Mouse (Mus musculus) layer of hippocampus, adult 2 months (tissue): ENCODE results near the gene Nwd2. TPM values are rescaled to one million over a fixed set of nuclear protein-coding genes. Genes with fewer than 3 reads are reported as not detected.

Experiments
- DNase-seq, 2 experiments: peaks; one replicate each; pipeline ENCODE4 v3.0.0; 2022; ENCODE audit warnings: low spot score in 2 of 2
- H3K27ac ChIP-seq: fragments of 200-600 bp; 2 replicates; pipeline ENCODE4 v1.8.1; 2022
- H3K4me3 ChIP-seq: fragments of 200-600 bp; 2 replicates; pipeline ENCODE4 v1.8.1; 2022; ENCODE audit warnings: mild to moderate bottlenecking
- CTCF ChIP-seq: fragments of 200-600 bp; conservative IDR thresholded peaks from 2 replicates; pipeline ENCODE4 v1.8.1; 2022; ENCODE audit warnings: antibody characterized with exemption, mild to moderate bottlenecking, moderate library complexity
- total RNA-seq, 2 experiments: library from RNA; stranded (reverse); gene quantifications; 2 replicates each; pipeline ENCODE4 v1.2.3; 2021

Gene Nwd2
- total RNA-seq, 2 experiments from 2014 or later, result 20.9 to 22.3 TPM

GRCm38 (mm10) chr5:63824599-63825350 lies 175.9 kb downstream of the Nwd2 start:
- no peak for TF ChIP-seq CTCF
- no peak for DNase-seq

GRCm38 (mm10) chr5:63825881-63826280 lies 177.0 kb downstream of the Nwd2 start:
- no peak for TF ChIP-seq CTCF
- Histone ChIP-seq H3K27ac (peak overlapping the region; percentile 4; the same call in 1 of the 2 replicates), H3K4me3 (no peak overlapping the region)

More at GRCm38 (mm10) chr5:63824599-63825350, 175.9 kb downstream of the Nwd2 start:
- Histone ChIP-seq H3K27ac (no peak overlapping the region), H3K4me3 (no peak overlapping the region)

GRCm38 (mm10) chr5:63827006-63827405 lies 178.1 kb downstream of the Nwd2 start:
- no peak for TF ChIP-seq CTCF
- no peak overlapping the region for H3K27ac ChIP-seq
- DNase-seq, result no peak
- no peak overlapping the region for H3K4me3 ChIP-seq

More at GRCm38 (mm10) chr5:63825881-63826280, 177.0 kb downstream of the Nwd2 start:
- no peak for DNase-seq

GRCm38 (mm10) chr5:63827415-63828053 lies 178.6 kb downstream of the Nwd2 start:
- Histone ChIP-seq H3K27ac (0 out of 2 replicates have a peak overlapping the region, but pooled peaks have one; percentile 18), H3K4me3 (no peak overlapping the region)
- no peak for DNase-seq
- TF ChIP-seq CTCF, result no peak

- DNase-seq, result no peak
- Histone ChIP-seq H3K27ac (no peak overlapping the region), H3K4me3 (no peak overlapping the region)
- TF ChIP-seq CTCF, result no peak
Observed at GRCm38 (mm10) chr5:63828380-63829185, 179.7 kb downstream of the Nwd2 start.

GRCm38 (mm10) chr5:63831054-63831453 lies 182.2 kb downstream of the Nwd2 start:
- DNase-seq, result no peak
- Histone ChIP-seq H3K27ac (no peak overlapping the region), H3K4me3 (no peak overlapping the region)
- no peak for TF ChIP-seq CTCF

GRCm38 (mm10) chr5:63833955-63834354 lies 185.1 kb downstream of the Nwd2 start:
- Histone ChIP-seq H3K27ac (no peak overlapping the region), H3K4me3 (no peak overlapping the region)
- no peak for DNase-seq
- TF ChIP-seq CTCF, result no peak

- no peak for TF ChIP-seq CTCF
- no peak for DNase-seq
- no peak overlapping the region for H3K27ac ChIP-seq
- H3K4me3 ChIP-seq, result no peak overlapping the region
Observed at GRCm38 (mm10) chr5:63834435-63834834, 185.5 kb downstream of the Nwd2 start.

- H3K27ac ChIP-seq, result no peak overlapping the region
- no peak overlapping the region for H3K4me3 ChIP-seq
- no peak for TF ChIP-seq CTCF
- DNase-seq, result no peak
Observed at GRCm38 (mm10) chr5:63837115-63837514, 188.2 kb downstream of the Nwd2 start.

- TF ChIP-seq CTCF, result no peak
- Histone ChIP-seq H3K27ac (no peak overlapping the region), H3K4me3 (no peak overlapping the region)
- no peak for DNase-seq
Observed at GRCm38 (mm10) chr5:63837851-63838250, 188.9 kb downstream of the Nwd2 start.

- Histone ChIP-seq H3K4me3 (no peak overlapping the region), H3K27ac (no peak overlapping the region)
- DNase-seq, result no peak
- no peak for TF ChIP-seq CTCF
Observed at GRCm38 (mm10) chr5:63839801-63840416, 191.0 kb downstream of the Nwd2 start.

GRCm38 (mm10) chr5:63847080-63847479 lies 198.2 kb downstream of the Nwd2 start:
- no peak overlapping the region for H3K4me3 ChIP-seq
- TF ChIP-seq CTCF, result no peak

More at GRCm38 (mm10) chr5:63847080-63847479, 198.2 kb downstream of the Nwd2 start:
- DNase-seq, result no peak
- no peak overlapping the region for H3K27ac ChIP-seq
